9 mouse cellular contexts compared by ENCODE assay signal in the genomic region with DNA sequence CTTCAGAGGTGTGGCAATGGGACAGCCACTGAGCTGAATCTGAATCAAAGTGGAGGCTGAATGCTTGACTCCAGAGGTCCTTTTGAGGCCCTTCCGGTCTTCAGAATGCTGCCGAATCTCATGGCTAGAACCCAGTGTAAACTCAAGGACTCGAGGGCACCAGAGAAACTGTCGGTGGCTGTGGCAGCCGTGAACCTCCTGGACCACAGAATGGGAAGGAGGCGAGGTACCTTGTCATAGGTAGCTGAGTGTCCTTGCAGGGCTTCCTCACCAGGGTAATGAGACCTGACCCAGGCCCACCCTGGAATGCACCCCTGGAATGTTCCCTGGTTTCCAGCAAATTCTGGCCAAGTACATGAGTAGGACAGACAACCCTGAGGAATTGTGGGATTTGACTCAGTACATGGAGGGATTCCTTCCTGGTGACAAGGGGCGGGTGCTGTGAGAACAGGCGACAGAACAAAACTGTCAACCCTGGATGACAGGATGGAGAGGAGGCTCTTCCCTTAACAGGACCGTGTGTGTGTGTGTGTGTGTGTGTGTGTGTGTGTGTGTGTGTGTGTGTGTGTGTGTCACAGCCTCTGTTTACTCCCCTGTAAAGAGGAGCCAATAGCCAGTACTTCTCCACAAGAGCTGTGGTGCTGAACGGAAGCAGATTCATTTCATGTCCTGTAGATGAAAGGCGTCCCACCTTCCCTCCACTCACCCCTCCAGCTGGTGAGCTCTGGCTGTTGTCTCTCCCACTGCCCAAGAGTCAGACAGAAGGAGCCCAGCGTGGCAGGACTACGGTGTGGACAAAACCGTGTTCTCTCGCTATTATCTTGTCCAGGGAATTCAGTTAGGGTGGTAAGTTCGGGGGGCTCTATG. TPM values are rescaled to one million over a fixed set of nuclear protein-coding genes. Genes with fewer than 3 reads are reported as not detected.
A peak's percentile ranks its signal among the peaks of the same experiment; 100 is the strongest.
DNase-seq lines count a peak whose midpoint lies in the region; ATAC-seq and TF ChIP-seq lines count a peak whose summit lies in the region.
"Had no signal": no experiment of that assay in that cellular context is flagged by ENCODE, and none has a peak within 500 bp of the region (broad histone marks: within the 10 kb centered on the region; RNA-seq: fewer than 3 reads in every experiment).

No protein-coding gene starts in this region.

- no peak overlapping the region for H3K4me3 ChIP-seq in liver, postnatal 0 days (ENCODE audit: low read depth, low read length)
- H3K4me3 ChIP-seq in liver, embryonic 12.5 days: no peak overlapping the region
- no peak overlapping the region for H3K4me3 ChIP-seq in heart, postnatal 0 days (ENCODE audit: low read depth, low read length)
- no peak overlapping the region for H3K4me3 ChIP-seq in lung, postnatal 0 days (ENCODE audit: low read depth, low read length)
- H3K4me3 ChIP-seq: embryonic facial prominence, embryonic 12.5 days; megakaryocyte, embryonic 14.5 days had no signal

- peaks cover 22% of the 10 kb centered on the region for H3K4me1 ChIP-seq in liver, postnatal 0 days (ENCODE audit: insufficient read depth)
- H3K4me1 ChIP-seq in liver, embryonic 12.5 days: peaks cover 27% of the 10 kb centered on the region
- peaks cover 24% of the 10 kb centered on the region for H3K4me1 ChIP-seq in heart, postnatal 0 days (ENCODE audit: control insufficient read depth, insufficient read depth)
- peaks cover 16% of the 10 kb centered on the region for H3K4me1 ChIP-seq in lung, postnatal 0 days (ENCODE audit: insufficient read depth, low read depth, low read length)

- no peak for ATAC-seq in liver, postnatal 0 days
- no peak for ATAC-seq in liver, embryonic 12.5 days
- no peak for ATAC-seq in heart, postnatal 0 days (ENCODE audit: insufficient read depth, low read depth)
- peak; percentile 25 for ATAC-seq in lung, postnatal 0 days

- peaks cover 10% of the 10 kb centered on the region for H3K9me3 ChIP-seq in liver, postnatal 0 days (ENCODE audit: low read length)
- peaks cover 8% of the 10 kb centered on the region for H3K9me3 ChIP-seq in liver, embryonic 12.5 days (replicated peaks)
- 0 out of 2 replicates have a peak, but pooled peaks cover 6% of the 10 kb centered on the region for H3K9me3 ChIP-seq in heart, postnatal 0 days (replicated peaks; ENCODE audit: control insufficient read depth, low read length)
- H3K9me3 ChIP-seq in lung, postnatal 0 days (ENCODE audit: low read length): no peaks in the 10 kb centered on the region

- intact Hi-C loops in heart, postnatal 25 days (cut with DNase I): loop anchor here (1.0 to 5.0 kb wide), 7 partner anchors 60 to 405 kb away; no protein-coding TSS in a partner anchor

- H3K9ac ChIP-seq in liver, postnatal 0 days (replicated peaks): no peak overlapping the region
- H3K9ac ChIP-seq in liver, embryonic 12.5 days: no peak overlapping the region
- no peak overlapping the region for H3K9ac ChIP-seq in heart, postnatal 0 days (replicated peaks; ENCODE audit: low read depth, low read length)
- H3K9ac ChIP-seq in lung, postnatal 0 days (replicated peaks; ENCODE audit: low read depth): peak overlapping the region; percentile 29; the same call in 1 of the 2 replicates
- H3K9ac ChIP-seq: embryonic facial prominence, embryonic 12.5 days had no signal

- no peak for TF ChIP-seq CTCF in liver, postnatal 0 days (IDR thresholded peaks at IDR 0.05; ENCODE audit: low read depth)
- TF ChIP-seq CTCF in heart, postnatal 0 days (IDR thresholded peaks at IDR 0.05; ENCODE audit: low read depth): no peak
- TF ChIP-seq CTCF in lung, postnatal 0 days (IDR thresholded peaks at IDR 0.05): no peak

- DNase-seq in heart, adult 18-20 months: peak; percentile 54 to 64
- DNase-seq in heart, postnatal 25 days (ENCODE audit: low spot score): no peak
- peak; percentile 15 for DNase-seq in liver, postnatal 0 days
- DNase-seq in heart, postnatal 0 days (ENCODE audit: low spot score): peak; percentile 11
- DNase-seq in lung, postnatal 0 days (ENCODE audit: low spot score): peak; percentile 60
- no peak for DNase-seq in cerebellum, postnatal 36 days

- WGBS in liver, postnatal 0 days (ENCODE audit: insufficient replicate concordance): 67% methylated on average over 16 of the region's 16 CpGs
- WGBS in liver, embryonic 12.5 days (ENCODE audit: insufficient replicate concordance): 63% methylated on average over 16 of the region's 16 CpGs
- WGBS in heart, postnatal 0 days: 63% methylated on average over 16 of the region's 16 CpGs
- 55% methylated on average over 16 of the region's 16 CpGs for whole genome bisulfite sequencing in lung, postnatal 0 days

- H3K27me3 ChIP-seq in liver, postnatal 0 days (ENCODE audit: insufficient read depth, low read length): no peaks in the 10 kb centered on the region
- H3K27me3 ChIP-seq in liver, embryonic 12.5 days (replicated peaks): peaks cover 15% of the 10 kb centered on the region
- no peaks in the 10 kb centered on the region for H3K27me3 ChIP-seq in heart, postnatal 0 days (ENCODE audit: control insufficient read depth, insufficient read depth, low read length)
- H3K27me3 ChIP-seq in lung, postnatal 0 days (replicated peaks; ENCODE audit: insufficient read depth, low read length): no peaks in the 10 kb centered on the region

- no peak overlapping the region for H3K27ac ChIP-seq in liver, postnatal 0 days (ENCODE audit: low read depth)
- H3K27ac ChIP-seq in liver, embryonic 12.5 days: no peak overlapping the region
- no peak overlapping the region for H3K27ac ChIP-seq in heart, postnatal 0 days (ENCODE audit: low read depth)
- H3K27ac ChIP-seq in lung, postnatal 0 days (ENCODE audit: low read length): peak overlapping the region; percentile 76
- H3K27ac ChIP-seq: embryonic facial prominence, embryonic 12.5 days had no signal

- TF ChIP-seq EP300 in liver, postnatal 0 days (IDR thresholded peaks at IDR 0.05; ENCODE audit: low read depth): no peak
- no peak for TF ChIP-seq EP300 in heart, postnatal 0 days (IDR thresholded peaks at IDR 0.05; ENCODE audit: low read depth)
- TF ChIP-seq EP300 in lung, postnatal 0 days (IDR thresholded peaks at IDR 0.05): 0 out of 2 replicates have a peak, but pooled peaks have one; percentile 40

- no peak overlapping the region for H3K4me2 ChIP-seq in liver, postnatal 0 days (ENCODE audit: low read depth, low read length)
- no peak overlapping the region for H3K4me2 ChIP-seq in liver, embryonic 12.5 days
- no peak overlapping the region for H3K4me2 ChIP-seq in heart, postnatal 0 days (ENCODE audit: low read depth, low read length)
- peak overlapping the region; percentile 66 for H3K4me2 ChIP-seq in lung, postnatal 0 days (replicated peaks; ENCODE audit: low read depth, low read length)
- H3K4me2 ChIP-seq: embryonic facial prominence, embryonic 12.5 days had no signal

- H3K36me3 ChIP-seq in liver, postnatal 0 days (replicated peaks; ENCODE audit: insufficient read depth, low read length): no peaks in the 10 kb centered on the region
- no peaks in the 10 kb centered on the region for H3K36me3 ChIP-seq in liver, embryonic 12.5 days
- H3K36me3 ChIP-seq in heart, postnatal 0 days (replicated peaks; ENCODE audit: control insufficient read depth, insufficient read depth, low read length): no peaks in the 10 kb centered on the region
- H3K36me3 ChIP-seq in lung, postnatal 0 days (ENCODE audit: insufficient read depth, low read length): no peaks in the 10 kb centered on the region
- H3K36me3 ChIP-seq: embryonic facial prominence, embryonic 12.5 days had no signal

RNA-seq across cellular contexts. Expression of gene Nnmt, which starts 42.1 kb away (rescaled TPM):
- 1 to 10 TPM; 4.1 to 6.2 TPM for total RNA-seq in heart, adult 18-20 months (2021)
- total RNA-seq in heart, postnatal 25 days (2021): 1 to 10 TPM; 5.1 to 5.5 TPM
- polyA plus RNA-seq in liver, postnatal 0 days (2015; fragmentation: Nextera tagmentation; extraction: Ambion mirVana): 0.34 and 0.41 TPM in 2 replicates
- polyA plus RNA-seq in liver, embryonic 12.5 days (2016; fragmentation: Nextera tagmentation; extraction: Ambion mirVana): 0.43 and 0.59 TPM in 2 replicates
- 2.1 and 7.5 TPM in 2 replicates for total RNA-seq in heart, postnatal 0 days (2014; rRNA removed; ENCODE audit: low replicate concordance)
- 12.0 and 12.4 TPM in 2 replicates for polyA plus RNA-seq in heart, postnatal 0 days (2015; fragmentation: Nextera tagmentation; extraction: Ambion mirVana)
- 1.5 and 2.6 TPM in 2 replicates for polyA plus RNA-seq in lung, postnatal 0 days (2015; fragmentation: Nextera tagmentation; extraction: Ambion mirVana)

Comparison
In these comparisons a context has a peak if more than half of its experiments do, and no peak if none do; other contexts are left out.
1. DNase-seq: peak in heart, adult 18-20 months (2 of 2), liver, postnatal 0 days (single experiment), heart, postnatal 0 days (single experiment) and lung, postnatal 0 days (single experiment); none in heart, postnatal 25 days (single experiment) and cerebellum, postnatal 36 days (0 of 2).